Mouse (Mus musculus): Measurements from ENCODE around the gene Rbm33.

DNA sequence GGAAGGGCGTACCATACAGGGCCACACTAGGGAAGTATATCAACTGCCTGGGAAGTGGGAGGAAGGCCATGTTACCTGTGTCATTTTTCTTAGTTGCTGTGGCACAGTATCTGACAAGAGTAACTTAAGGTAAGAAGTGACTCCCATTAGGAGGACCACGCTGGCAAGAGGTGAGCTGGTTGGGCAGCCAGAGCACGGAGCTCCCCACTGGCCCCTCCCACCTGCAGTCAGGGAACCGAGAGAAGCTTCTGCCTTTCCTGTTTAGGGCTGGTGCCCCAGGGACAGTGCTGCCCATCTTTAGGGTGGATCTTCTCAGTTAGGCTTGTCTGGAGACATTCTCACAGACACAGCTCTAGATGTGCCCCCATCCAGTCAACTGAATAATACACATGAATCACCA lies 106.9 kb downstream of the Rbm33 start:
- no peak for TF ChIP-seq POLR2A (IDR thresholded peaks at IDR 0.05; ENCODE audit: insufficient read depth, low read depth, low read length)
- no peak for TF ChIP-seq CTCF (IDR thresholded peaks at IDR 0.05)
- no peak for TF ChIP-seq EP300 (IDR thresholded peaks at IDR 0.05; ENCODE audit: insufficient read depth, low read depth, low read length)
